ENCODE assay signal across 24 mouse cellular contexts in the genomic region with DNA sequence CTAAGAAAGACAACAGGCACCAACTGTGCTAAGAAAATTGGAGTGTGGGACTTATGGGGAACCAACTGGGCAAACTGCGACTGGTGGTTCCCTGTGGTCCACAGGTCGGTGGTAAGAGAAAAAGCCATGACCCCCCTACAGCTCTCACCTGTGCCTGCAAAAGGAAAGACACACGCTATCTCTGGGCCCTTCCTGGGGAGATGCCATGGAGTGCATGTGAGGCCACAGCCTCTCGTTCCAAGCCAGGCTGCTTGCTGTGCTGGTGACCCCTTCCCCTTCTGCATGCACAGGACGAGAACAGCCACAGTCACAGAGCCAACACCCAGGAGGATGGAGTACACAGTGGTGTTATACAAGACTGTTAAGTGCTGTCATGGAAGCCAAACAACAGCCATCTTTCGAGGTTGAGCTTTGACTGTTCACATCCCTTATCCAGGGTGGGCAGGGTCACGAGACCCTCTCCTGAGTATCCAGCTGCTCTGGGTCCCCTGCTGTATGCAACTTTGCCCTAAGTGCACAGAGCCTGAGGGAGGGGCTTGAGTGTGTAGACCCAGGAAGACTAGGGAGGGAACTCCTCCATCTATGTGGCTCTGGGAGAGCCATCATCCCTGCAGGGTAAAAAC.
DNase-seq lines count a peak whose midpoint lies in the region; ATAC-seq and TF ChIP-seq lines count a peak whose summit lies in the region.
"Had no signal": no experiment of that assay in that cellular context is flagged by ENCODE, and none has a peak within 500 bp of the region (broad histone marks: within the 10 kb centered on the region; RNA-seq: fewer than 3 reads in every experiment).

No protein-coding gene starts in this region.

- TF ChIP-seq EP300 in stomach, postnatal 0 days (optimal IDR thresholded peaks at IDR 0.05): no peak

- H3K27ac ChIP-seq in embryonic facial prominence, embryonic 13.5 days: no peak overlapping the region
- H3K27ac ChIP-seq in embryonic facial prominence, embryonic 10.5 days (replicated peaks): no peak overlapping the region; the same call in 1 of the 2 replicates
- no peak overlapping the region for H3K27ac ChIP-seq in stomach, embryonic 16.5 days (ENCODE audit: low read length)
- no peak overlapping the region for H3K27ac ChIP-seq in stomach, postnatal 0 days (replicated peaks)
- H3K27ac ChIP-seq in hindbrain, embryonic 16.5 days (ENCODE audit: low read depth, low read length): no peak overlapping the region
- H3K27ac ChIP-seq: embryonic facial prominence, embryonic 12.5 days; forebrain, embryonic 10.5 days; forebrain, embryonic 13.5 days; heart, adult 2 months; heart, embryonic 10.5 days; heart, embryonic 13.5 days; hindbrain, embryonic 12.5 days; hindbrain, embryonic 15.5 days; intestine, embryonic 15.5 days had no signal

- no peaks in the 10 kb centered on the region for H3K36me3 ChIP-seq in embryonic facial prominence, embryonic 13.5 days
- H3K36me3 ChIP-seq in embryonic facial prominence, embryonic 10.5 days (replicated peaks): no peaks in the 10 kb centered on the region
- no peaks in the 10 kb centered on the region for H3K36me3 ChIP-seq in stomach, embryonic 16.5 days (ENCODE audit: control insufficient read depth, insufficient read depth, low read length)
- H3K36me3 ChIP-seq in stomach, postnatal 0 days (ENCODE audit: control insufficient read depth, insufficient read depth, low read length): no peaks in the 10 kb centered on the region
- H3K36me3 ChIP-seq in myocyte (ENCODE audit: control insufficient read depth, insufficient read depth): peaks cover 5% of the 10 kb centered on the region
- H3K36me3 ChIP-seq in hindbrain, embryonic 16.5 days (ENCODE audit: control insufficient read depth, insufficient read depth, low read length): no peaks in the 10 kb centered on the region
- H3K36me3 ChIP-seq: embryonic facial prominence, embryonic 12.5 days; forebrain, embryonic 10.5 days; hindbrain, embryonic 12.5 days; hindbrain, embryonic 15.5 days; intestine, embryonic 15.5 days had no signal

- WGBS in embryonic facial prominence, embryonic 13.5 days: 66% methylated on average over 7 of the region's 7 CpGs
- 59% methylated on average over 7 of the region's 7 CpGs for WGBS in embryonic facial prominence, embryonic 10.5 days
- 64% methylated on average over 7 of the region's 7 CpGs for WGBS in stomach, embryonic 16.5 days
- WGBS in stomach, postnatal 0 days: 78% methylated on average over 7 of the region's 7 CpGs
- WGBS in hindbrain, embryonic 16.5 days: 56% methylated on average over 7 of the region's 7 CpGs

- H3K27me3 ChIP-seq in embryonic facial prominence, embryonic 13.5 days: peaks cover 31% of the 10 kb centered on the region
- peaks cover 50% of the 10 kb centered on the region for H3K27me3 ChIP-seq in embryonic facial prominence, embryonic 10.5 days (replicated peaks; ENCODE audit: low read depth, poor library complexity, severe bottlenecking)
- 0 out of 2 replicates have a peak, but pooled peaks cover 5% of the 10 kb centered on the region for H3K27me3 ChIP-seq in stomach, embryonic 16.5 days (ENCODE audit: control insufficient read depth, insufficient read depth, low read length)
- no peaks in the 10 kb centered on the region for H3K27me3 ChIP-seq in stomach, postnatal 0 days (ENCODE audit: control insufficient read depth, insufficient read depth, low read length)
- no peaks in the 10 kb centered on the region for H3K27me3 ChIP-seq in myocyte (ENCODE audit: control insufficient read depth, insufficient read depth, insufficient read length)
- H3K27me3 ChIP-seq in hindbrain, embryonic 16.5 days (replicated peaks; ENCODE audit: control insufficient read depth, insufficient read depth, low read length): peaks cover 16% of the 10 kb centered on the region

- ATAC-seq in embryonic facial prominence, embryonic 13.5 days (ENCODE audit: insufficient number of reproducible peaks, insufficient read depth, low FRiP score, low TSS enrichment, low read depth): no peak
- ATAC-seq in stomach, embryonic 16.5 days (ENCODE audit: insufficient read depth, low FRiP score): no peak
- no peak for ATAC-seq in stomach, postnatal 0 days (ENCODE audit: low FRiP score, low TSS enrichment)
- ATAC-seq in hindbrain, embryonic 16.5 days: no peak
- ATAC-seq: activated CD4-positive, CD25-positive, alpha-beta regulatory T cell, adult 4 months; forebrain, embryonic 13.5 days; forebrain, embryonic 16.5 days; intestine, embryonic 15.5 days had no signal

- no peak for TF ChIP-seq CTCF in stomach, postnatal 0 days (IDR thresholded peaks at IDR 0.05; ENCODE audit: low read depth)

- H3K4me1 ChIP-seq in embryonic facial prominence, embryonic 13.5 days: peaks cover 29% of the 10 kb centered on the region
- H3K4me1 ChIP-seq in embryonic facial prominence, embryonic 10.5 days: peaks cover 47% of the 10 kb centered on the region
- H3K4me1 ChIP-seq in stomach, embryonic 16.5 days (ENCODE audit: control insufficient read depth, insufficient read depth, low read length): peaks cover 28% of the 10 kb centered on the region
- H3K4me1 ChIP-seq in stomach, postnatal 0 days (replicated peaks; ENCODE audit: control insufficient read depth, insufficient read depth): 0 out of 2 replicates have a peak, but pooled peaks cover 6% of the 10 kb centered on the region
- H3K4me1 ChIP-seq in hindbrain, embryonic 16.5 days (ENCODE audit: control insufficient read depth, insufficient read depth, low read depth, low read length): peaks cover 9% of the 10 kb centered on the region

- no peak for DNase-seq in embryonic facial prominence, embryonic 10.5 days (ENCODE audit: low spot score)
- DNase-seq in stomach, postnatal 0 days (ENCODE audit: low spot score): no peak
- DNase-seq: adrenal gland, adult 8-10 months; adrenal gland, postnatal 25 days; cerebellum, adult 11-12 months; cerebellum, adult 9-10 months; cerebellum, postnatal 14 days; gastrocnemius, postnatal 14 days; heart, adult 2 months; heart, postnatal 14 days had no signal

- peak overlapping the region; percentile 16; the same call in 1 of the 2 replicates for H3K9ac ChIP-seq in embryonic facial prominence, embryonic 13.5 days
- H3K9ac ChIP-seq in stomach, embryonic 16.5 days (ENCODE audit: low read length): 0 out of 2 replicates have a peak overlapping the region, but pooled peaks have one; percentile 1
- H3K9ac ChIP-seq in stomach, postnatal 0 days (ENCODE audit: low read length): no peak overlapping the region
- no peak overlapping the region for H3K9ac ChIP-seq in hindbrain, embryonic 16.5 days (ENCODE audit: low read depth, low read length)
- H3K9ac ChIP-seq: embryonic facial prominence, embryonic 12.5 days; forebrain, embryonic 13.5 days; heart, embryonic 13.5 days; hindbrain, embryonic 12.5 days; hindbrain, embryonic 15.5 days; intestine, embryonic 15.5 days had no signal

- TF ChIP-seq POLR2A in myocyte (IDR thresholded peaks at IDR 0.05; ENCODE audit: insufficient read length, low read depth): no peak

- no peak overlapping the region for H3K4me2 ChIP-seq in embryonic facial prominence, embryonic 13.5 days
- H3K4me2 ChIP-seq in stomach, embryonic 16.5 days (ENCODE audit: low read depth, low read length): no peak overlapping the region
- H3K4me2 ChIP-seq in stomach, postnatal 0 days (replicated peaks; ENCODE audit: low read depth): no peak overlapping the region
- H3K4me2 ChIP-seq in myocyte (ENCODE audit: low read depth): peak overlapping the region; percentile 43
- no peak overlapping the region for H3K4me2 ChIP-seq in hindbrain, embryonic 16.5 days (ENCODE audit: low read length)
- H3K4me2 ChIP-seq: embryonic facial prominence, embryonic 12.5 days; forebrain, embryonic 13.5 days; heart, embryonic 13.5 days; hindbrain, embryonic 12.5 days; hindbrain, embryonic 15.5 days; intestine, embryonic 15.5 days had no signal

- no peaks in the 10 kb centered on the region for H3K79me2 ChIP-seq in myocyte (ENCODE audit: control insufficient read depth, insufficient read depth)

- H3ac ChIP-seq in myocyte (ENCODE audit: control insufficient read depth, insufficient read length): no peak overlapping the region

- no peaks in the 10 kb centered on the region for H3K9me3 ChIP-seq in embryonic facial prominence, embryonic 13.5 days
- no peaks in the 10 kb centered on the region for H3K9me3 ChIP-seq in embryonic facial prominence, embryonic 10.5 days
- no peaks in the 10 kb centered on the region for H3K9me3 ChIP-seq in stomach, embryonic 16.5 days (replicated peaks; ENCODE audit: control insufficient read depth, low read length)
- no peaks in the 10 kb centered on the region for H3K9me3 ChIP-seq in stomach, postnatal 0 days (ENCODE audit: control insufficient read depth, low read length)
- no peaks in the 10 kb centered on the region for H3K9me3 ChIP-seq in hindbrain, embryonic 16.5 days (ENCODE audit: control insufficient read depth, low read length)
- H3K9me3 ChIP-seq: embryonic facial prominence, embryonic 12.5 days; forebrain, embryonic 10.5 days; forebrain, embryonic 13.5 days; heart, embryonic 10.5 days; heart, embryonic 13.5 days; hindbrain, embryonic 12.5 days; hindbrain, embryonic 15.5 days; intestine, embryonic 15.5 days had no signal

- no peak overlapping the region for H3K4me3 ChIP-seq in embryonic facial prominence, embryonic 13.5 days
- H3K4me3 ChIP-seq in embryonic facial prominence, embryonic 10.5 days: no peak overlapping the region
- H3K4me3 ChIP-seq in stomach, embryonic 16.5 days (replicated peaks; ENCODE audit: low read length): no peak overlapping the region
- no peak overlapping the region for H3K4me3 ChIP-seq in stomach, postnatal 0 days (ENCODE audit: low read depth, low read length)
- no peak overlapping the region for H3K4me3 ChIP-seq in myocyte
- no peak overlapping the region for H3K4me3 ChIP-seq in hindbrain, embryonic 16.5 days (ENCODE audit: low read length)
- H3K4me3 ChIP-seq: embryonic facial prominence, embryonic 12.5 days; forebrain, embryonic 10.5 days; forebrain, embryonic 13.5 days; heart, adult 2 months; heart, embryonic 10.5 days; heart, embryonic 13.5 days; hindbrain, embryonic 12.5 days; hindbrain, embryonic 15.5 days; intestine, embryonic 15.5 days had no signal

TF ChIP-seq in myocyte, 11 proteins besides CTCF, POLR2A, EP300 and RAD21:
- no peak for TF ChIP-seq POLR2AphosphoS2 (IDR thresholded peaks at IDR 0.05; ENCODE audit: insufficient read length, low read depth)
- no peak for TF ChIP-seq TCF12 (IDR thresholded peaks at IDR 0.05; ENCODE audit: insufficient read depth, poor library complexity, severe bottlenecking)
- TF ChIP-seq MYOG (IDR thresholded peaks at IDR 0.05; ENCODE audit: control insufficient read depth in 1 of 3, insufficient read depth in 1 of 3, insufficient read length in 2 of 3, low read depth in 2 of 3): peak in 1 of 3 experiments; percentile 4

Comparison
In these comparisons a context has a peak if more than half of its experiments do, and no peak if none do; other contexts are left out.
1. H3K9ac ChIP-seq: peak in embryonic facial prominence, embryonic 13.5 days (single experiment) and stomach, embryonic 16.5 days (single experiment); none in stomach, postnatal 0 days (single experiment) and hindbrain, embryonic 16.5 days (single experiment).